Mouse (Mus musculus) limb, embryonic 12.5 days (tissue): Measurements from ENCODE around the gene Stx6. TPM values are rescaled to one million over a fixed set of nuclear protein-coding genes. Genes with fewer than 3 reads are reported as not detected.

Source experiments
- ATAC-seq: fragments of 200-750 bp; cut with Nextera tagmentation; 2 replicates; pipeline ENCODE4 v1.8.0; 2017; ENCODE audit warnings: low read depth, moderate TSS enrichment; ENCODE audit not compliant: insufficient number of reproducible peaks, insufficient read depth, low FRiP score, low TSS enrichment
- H3K27ac ChIP-seq: fragments of 300-500 bp; sonication (generic); 2 replicates; pipeline ENCODE4 v1.5.1; 2016; ENCODE audit warnings: mild to moderate bottlenecking, moderate library complexity
- H3K27me3 ChIP-seq: fragments of 300-500 bp; sonication (generic); 2 replicates; pipeline ENCODE4 v1.6.1; 2016; ENCODE audit warnings: mild to moderate bottlenecking, moderate library complexity
- H3K36me3 ChIP-seq: fragments of 300-500 bp; sonication (generic); 2 replicates; pipeline ENCODE4 v1.6.1; 2016; ENCODE audit warnings: mild to moderate bottlenecking, moderate library complexity
- H3K4me1 ChIP-seq: fragments of 300-500 bp; sonication (generic); replicated peaks from 2 replicates; pipeline ENCODE4 v1.6.1; 2016
- H3K4me2 ChIP-seq: fragments of 300-500 bp; sonication (generic); 2 replicates; pipeline ENCODE4 v1.6.1; 2016; ENCODE audit warnings: mild to moderate bottlenecking, moderate library complexity
- H3K4me3 ChIP-seq: fragments of 300-500 bp; sonication (generic); replicated peaks from 2 replicates; pipeline ENCODE4 v1.5.1; 2016; ENCODE audit warnings: mild to moderate bottlenecking
- H3K9ac ChIP-seq: fragments of 300-500 bp; sonication (generic); replicated peaks from 2 replicates; pipeline ENCODE4 v1.6.1; 2016; ENCODE audit warnings: mild to moderate bottlenecking, moderate library complexity
- H3K9me3 ChIP-seq: fragments of 300-500 bp; sonication (generic); 2 replicates; pipeline ENCODE4 v1.6.1; 2016; ENCODE audit warnings: mild to moderate bottlenecking, moderate library complexity
- WGBS: fragments of 180-500 bp; shearing (Covaris S2); methylation state at CpG from one replicate; pipeline ENCODE4 v1.1.7; 2016; 5-methylcytosine and 5-hydroxymethylcytosine counted together
- polyA plus RNA-seq: library from polyadenylated mRNA; unstranded; fragments of >200 nt; fragmentation: Nextera tagmentation; extraction: Ambion mirVana; gene quantifications from 2 replicates; pipeline ENCODE4 v1.2.1, GENCODE M21; 2016

Gene Stx6
- polyA plus RNA-seq, 1 experiment from 2014 or later, result 112 TPM

GRCm38 (mm10) chr1:155217865-155218541, 59.5 kb downstream of the Stx6 start:
- H3K27me3 ChIP-seq, result no peaks in the 10 kb centered on the region
- no peak for ATAC-seq
- WGBS, result 52% methylated on average over 9 of the region's 9 CpGs
- no peak overlapping the region for H3K4me2 ChIP-seq
- H3K9ac ChIP-seq, result 0 out of 2 replicates have a peak overlapping the region, but pooled peaks have one; percentile 8
- H3K4me1 ChIP-seq, result peaks cover 50% of the 10 kb centered on the region
- H3K4me3 ChIP-seq, result no peak overlapping the region
- peaks cover 50% of the 10 kb centered on the region for H3K36me3 ChIP-seq
- no peak overlapping the region for H3K27ac ChIP-seq
- H3K9me3 ChIP-seq, result no peaks in the 10 kb centered on the region

- WGBS, result 79% methylated on average over 5 of the region's 5 CpGs
- Histone ChIP-seq H3K36me3 (peaks cover 56% of the 10 kb centered on the region), H3K4me1 (peaks cover 42% of the 10 kb centered on the region)
Measured at GRCm38 (mm10) chr1:155218924-155219323, 60.4 kb downstream of the Stx6 start.

GRCm38 (mm10) chr1:155222101-155222669, 63.7 kb downstream of the Stx6 start:
- H3K9me3 ChIP-seq, result no peaks in the 10 kb centered on the region
- no peak overlapping the region for H3K4me2 ChIP-seq
- peak overlapping the region; percentile 59; the same call in 1 of the 2 replicates for H3K27ac ChIP-seq
- peaks cover 68% of the 10 kb centered on the region for H3K36me3 ChIP-seq
- 76% methylated on average over 11 of the region's 11 CpGs for WGBS
- no peak overlapping the region for H3K4me3 ChIP-seq
- ATAC-seq, result no peak
- H3K27me3 ChIP-seq, result no peaks in the 10 kb centered on the region
- H3K9ac ChIP-seq, result no peak overlapping the region
- H3K4me1 ChIP-seq, result peaks cover 19% of the 10 kb centered on the region

More at GRCm38 (mm10) chr1:155218924-155219323, 60.4 kb downstream of the Stx6 start:
- Histone ChIP-seq H3K27me3 (no peaks in the 10 kb centered on the region), H3K9ac (no peak overlapping the region), H3K4me2 (no peak overlapping the region), H3K27ac (no peak overlapping the region), H3K9me3 (no peaks in the 10 kb centered on the region), H3K4me3 (no peak overlapping the region)
- ATAC-seq, result no peak

GRCm38 (mm10) chr1:155223036-155223435, 64.5 kb downstream of the Stx6 start:
- Histone ChIP-seq H3K27ac (no peak overlapping the region), H3K9ac (no peak overlapping the region), H3K9me3 (no peaks in the 10 kb centered on the region), H3K36me3 (peaks cover 63% of the 10 kb centered on the region), H3K27me3 (no peaks in the 10 kb centered on the region), H3K4me3 (no peak overlapping the region), H3K4me2 (no peak overlapping the region), H3K4me1 (peaks cover 23% of the 10 kb centered on the region)
- 89% methylated on average over 6 of the region's 6 CpGs for WGBS
- no peak for ATAC-seq

GRCm38 (mm10) chr1:155223849-155224554, 65.5 kb downstream of the Stx6 start:
- H3K27me3 ChIP-seq, result no peaks in the 10 kb centered on the region
- peaks cover 33% of the 10 kb centered on the region for H3K4me1 ChIP-seq
- no peaks in the 10 kb centered on the region for H3K9me3 ChIP-seq
- peaks cover 62% of the 10 kb centered on the region for H3K36me3 ChIP-seq
- H3K27ac ChIP-seq, result 0 out of 2 replicates have a peak overlapping the region, but pooled peaks have one; percentile 41
- H3K9ac ChIP-seq, result no peak overlapping the region
- ATAC-seq, result peak; percentile 64
- H3K4me2 ChIP-seq, result peak overlapping the region; percentile 20; the same call in 1 of the 2 replicates
- H3K4me3 ChIP-seq, result no peak overlapping the region
- 34% methylated on average over 16 of the region's 16 CpGs for WGBS

- Histone ChIP-seq H3K4me3 (no peak overlapping the region), H3K4me1 (peaks cover 73% of the 10 kb centered on the region), H3K27me3 (no peaks in the 10 kb centered on the region), H3K27ac (peak overlapping the region; percentile 85), H3K9ac (peak overlapping the region; percentile 1; the same call in 1 of the 2 replicates), H3K36me3 (peaks cover 31% of the 10 kb centered on the region), H3K9me3 (no peaks in the 10 kb centered on the region), H3K4me2 (peak overlapping the region; percentile 9)
- 0 out of 2 replicates have a peak, but pooled peaks have one; percentile 45 for ATAC-seq
- WGBS, result 9% methylated on average over 14 of the region's 14 CpGs
Measured at GRCm38 (mm10) chr1:155229464-155230411, 71.2 kb downstream of the Stx6 start.

- H3K4me2 ChIP-seq, result no peak overlapping the region
- peaks cover 97% of the 10 kb centered on the region for H3K4me1 ChIP-seq
- WGBS, result 78% methylated on average over 12 of the region's 12 CpGs
- H3K4me3 ChIP-seq, result no peak overlapping the region
- no peak overlapping the region for H3K9ac ChIP-seq
- H3K27ac ChIP-seq, result peak overlapping the region; percentile 46; the same call in 1 of the 2 replicates
- no peaks in the 10 kb centered on the region for H3K9me3 ChIP-seq
- H3K27me3 ChIP-seq, result no peaks in the 10 kb centered on the region
- H3K36me3 ChIP-seq, result peaks cover 23% of the 10 kb centered on the region
- ATAC-seq, result no peak
Measured at GRCm38 (mm10) chr1:155232385-155232784, 73.9 kb downstream of the Stx6 start.

GRCm38 (mm10) chr1:155232786-155233185, 74.3 kb downstream of the Stx6 start:
- peak overlapping the region; percentile 46; the same call in 1 of the 2 replicates for H3K27ac ChIP-seq
- WGBS, result 66% methylated on average over 6 of the region's 6 CpGs
- H3K36me3 ChIP-seq, result peaks cover 25% of the 10 kb centered on the region

GRCm38 (mm10) chr1:155233378-155233777, 74.9 kb downstream of the Stx6 start:
- peak overlapping the region; percentile 94 for H3K27ac ChIP-seq

More at GRCm38 (mm10) chr1:155232786-155233185, 74.3 kb downstream of the Stx6 start:
- H3K9ac ChIP-seq, result no peak overlapping the region
- no peaks in the 10 kb centered on the region for H3K27me3 ChIP-seq
- no peak overlapping the region for H3K4me2 ChIP-seq
- H3K4me1 ChIP-seq, result peaks cover 97% of the 10 kb centered on the region
- H3K9me3 ChIP-seq, result no peaks in the 10 kb centered on the region
- ATAC-seq, result no peak
- H3K4me3 ChIP-seq, result no peak overlapping the region

GRCm38 (mm10) chr1:155233931-155234607, 75.6 kb downstream of the Stx6 start:
- Histone ChIP-seq H3K4me2 (peak overlapping the region; percentile 34), H3K36me3 (peaks cover 30% of the 10 kb centered on the region), H3K27me3 (no peaks in the 10 kb centered on the region), H3K9me3 (no peaks in the 10 kb centered on the region), H3K27ac (peak overlapping the region; percentile 94), H3K4me3 (no peak overlapping the region), H3K4me1 (peaks cover 91% of the 10 kb centered on the region), H3K9ac (no peak overlapping the region; the same call in 1 of the 2 replicates)
- WGBS, result 16% methylated on average over 14 of the region's 14 CpGs
- ATAC-seq, result peak; percentile 33; the same call in 1 of the 2 replicates

More at GRCm38 (mm10) chr1:155233378-155233777, 74.9 kb downstream of the Stx6 start:
- H3K9ac ChIP-seq, result no peak overlapping the region
- H3K4me1 ChIP-seq, result peaks cover 95% of the 10 kb centered on the region
- H3K9me3 ChIP-seq, result no peaks in the 10 kb centered on the region
- 83% methylated on average over 9 of the region's 9 CpGs for WGBS
- no peak overlapping the region for H3K4me3 ChIP-seq
- peaks cover 27% of the 10 kb centered on the region for H3K36me3 ChIP-seq
- ATAC-seq, result no peak
- H3K4me2 ChIP-seq, result peak overlapping the region; percentile 34; the same call in 1 of the 2 replicates
- H3K27me3 ChIP-seq, result no peaks in the 10 kb centered on the region
